Mouse (Mus musculus): ENCODE measurements around the gene Timd4. TPM values are rescaled to one million over a fixed set of nuclear protein-coding genes. Genes with fewer than 3 reads are reported as not detected.

Timd4 gene
- 0.32 and 0.51 TPM in 2 replicates for polyA plus RNA-seq (2012; rRNA removed)

- H3K27ac ChIP-seq (ENCODE audit: insufficient read depth, low read depth, low read length) = no peak within 1 kb of the TSS
- no peaks in the 10 kb centered on the region for H3K4me1 ChIP-seq (ENCODE audit: control insufficient read depth, insufficient read depth, insufficient read length, low read length)
- TF ChIP-seq CTCF (IDR thresholded peaks at IDR 0.05; ENCODE audit: extremely low read depth, insufficient read length, insufficient replicate concordance, low read depth, low read length) (no peak), POLR2A (IDR thresholded peaks at IDR 0.05; ENCODE audit: low read depth, low read length) (no peak)
- H3K27me3 ChIP-seq (ENCODE audit: control insufficient read depth, insufficient read depth, low read length) = no peaks in the 10 kb centered on the region
- H3K4me3 ChIP-seq (ENCODE audit: low read depth, low read length) = no peak within 1 kb of the TSS
- H3K36me3 ChIP-seq (ENCODE audit: control insufficient read depth, insufficient read depth, low read length) = no peaks in the 10 kb centered on the region
- 75% methylated on average over 5 of the region's 5 CpGs for WGBS
Observed at GRCm38 (mm10) chr11:46810511-46810910, at the start of gene Timd4. Gene Timd4 (plus strand): TSS chr11:46810800.

- WGBS = 61% methylated on average over 3 of the region's 3 CpGs
- Histone ChIP-seq H3K4me3 (ENCODE audit: low read depth, low read length) (no peak overlapping the region), H3K27me3 (ENCODE audit: control insufficient read depth, insufficient read depth, low read length) (no peaks in the 10 kb centered on the region), H3K27ac (ENCODE audit: insufficient read depth, low read depth, low read length) (no peak overlapping the region), H3K4me1 (ENCODE audit: control insufficient read depth, insufficient read depth, insufficient read length, low read length) (no peaks in the 10 kb centered on the region), H3K36me3 (ENCODE audit: control insufficient read depth, insufficient read depth, low read length) (no peaks in the 10 kb centered on the region)
- TF ChIP-seq CTCF (IDR thresholded peaks at IDR 0.05; ENCODE audit: extremely low read depth, insufficient read length, insufficient replicate concordance, low read depth, low read length) (no peak), POLR2A (IDR thresholded peaks at IDR 0.05; ENCODE audit: low read depth, low read length) (no peak)
Observed at GRCm38 (mm10) chr11:46776879-46777278, 33.7 kb upstream of the Timd4 start.

- no peak overlapping the region for H3K27ac ChIP-seq (ENCODE audit: insufficient read depth, low read depth, low read length)
- no peaks in the 10 kb centered on the region for H3K4me1 ChIP-seq (ENCODE audit: control insufficient read depth, insufficient read depth, insufficient read length, low read length)
- TF ChIP-seq CTCF (IDR thresholded peaks at IDR 0.05; ENCODE audit: extremely low read depth, insufficient read length, insufficient replicate concordance, low read depth, low read length) (no peak), POLR2A (IDR thresholded peaks at IDR 0.05; ENCODE audit: low read depth, low read length) (no peak)
- H3K27me3 ChIP-seq (ENCODE audit: control insufficient read depth, insufficient read depth, low read length) = no peaks in the 10 kb centered on the region
- no peak overlapping the region for H3K4me3 ChIP-seq (ENCODE audit: low read depth, low read length)
- 79% methylated on average over 2 of the region's 2 CpGs for WGBS
- no peaks in the 10 kb centered on the region for H3K36me3 ChIP-seq (ENCODE audit: control insufficient read depth, insufficient read depth, low read length)
Observed at GRCm38 (mm10) chr11:46779811-46780210, 30.8 kb upstream of the Timd4 start.

GRCm38 (mm10) chr11:46804440-46804839, 6.2 kb upstream of the Timd4 start:
- H3K27ac ChIP-seq (ENCODE audit: insufficient read depth, low read depth, low read length) = no peak overlapping the region
- H3K36me3 ChIP-seq (ENCODE audit: control insufficient read depth, insufficient read depth, low read length) = no peaks in the 10 kb centered on the region
- no peak overlapping the region for H3K4me3 ChIP-seq (ENCODE audit: low read depth, low read length)
- H3K4me1 ChIP-seq (ENCODE audit: control insufficient read depth, insufficient read depth, insufficient read length, low read length) = no peaks in the 10 kb centered on the region
- H3K27me3 ChIP-seq (ENCODE audit: control insufficient read depth, insufficient read depth, low read length) = no peaks in the 10 kb centered on the region
- WGBS = 76% methylated on average over 2 of the region's 2 CpGs
- TF ChIP-seq CTCF (IDR thresholded peaks at IDR 0.05; ENCODE audit: extremely low read depth, insufficient read length, insufficient replicate concordance, low read depth, low read length) (no peak), POLR2A (IDR thresholded peaks at IDR 0.05; ENCODE audit: low read depth, low read length) (no peak)

- 75% methylated on average over 5 of the region's 5 CpGs for WGBS
- Histone ChIP-seq H3K4me3 (ENCODE audit: low read depth, low read length) (no peak overlapping the region), H3K4me1 (ENCODE audit: control insufficient read depth, insufficient read depth, insufficient read length, low read length) (no peaks in the 10 kb centered on the region), H3K36me3 (ENCODE audit: control insufficient read depth, insufficient read depth, low read length) (no peaks in the 10 kb centered on the region), H3K27ac (ENCODE audit: insufficient read depth, low read depth, low read length) (no peak overlapping the region), H3K27me3 (ENCODE audit: control insufficient read depth, insufficient read depth, low read length) (no peaks in the 10 kb centered on the region)
- TF ChIP-seq CTCF (IDR thresholded peaks at IDR 0.05; ENCODE audit: extremely low read depth, insufficient read length, insufficient replicate concordance, low read depth, low read length) (no peak), POLR2A (IDR thresholded peaks at IDR 0.05; ENCODE audit: low read depth, low read length) (no peak)
Observed at GRCm38 (mm10) chr11:46817692-46818091, 7.1 kb downstream of the Timd4 start.

- TF ChIP-seq POLR2A (IDR thresholded peaks at IDR 0.05; ENCODE audit: low read depth, low read length) = no peak
- TF ChIP-seq CTCF (IDR thresholded peaks at IDR 0.05; ENCODE audit: extremely low read depth, insufficient read length, insufficient replicate concordance, low read depth, low read length) = no peak
- 56% methylated on average over 4 of the region's 4 CpGs for WGBS
- no peaks in the 10 kb centered on the region for H3K4me1 ChIP-seq (ENCODE audit: control insufficient read depth, insufficient read depth, insufficient read length, low read length)
- H3K27me3 ChIP-seq (ENCODE audit: control insufficient read depth, insufficient read depth, low read length) = no peaks in the 10 kb centered on the region
- H3K4me3 ChIP-seq (ENCODE audit: low read depth, low read length) = no peak overlapping the region
- H3K27ac ChIP-seq (ENCODE audit: insufficient read depth, low read depth, low read length) = no peak overlapping the region
- no peaks in the 10 kb centered on the region for H3K36me3 ChIP-seq (ENCODE audit: control insufficient read depth, insufficient read depth, low read length)
Observed at GRCm38 (mm10) chr11:46819930-46820329, 9.3 kb downstream of the Timd4 start.

GRCm38 (mm10) chr11:46830348-46830747, 19.7 kb downstream of the Timd4 start:
- no peak overlapping the region for H3K27ac ChIP-seq (ENCODE audit: insufficient read depth, low read depth, low read length)
- H3K27me3 ChIP-seq (ENCODE audit: control insufficient read depth, insufficient read depth, low read length) = no peaks in the 10 kb centered on the region
- H3K36me3 ChIP-seq (ENCODE audit: control insufficient read depth, insufficient read depth, low read length) = no peaks in the 10 kb centered on the region
- TF ChIP-seq POLR2A (IDR thresholded peaks at IDR 0.05; ENCODE audit: low read depth, low read length) (no peak), CTCF (IDR thresholded peaks at IDR 0.05; ENCODE audit: extremely low read depth, insufficient read length, insufficient replicate concordance, low read depth, low read length) (no peak)
- H3K4me3 ChIP-seq (ENCODE audit: low read depth, low read length) = no peak overlapping the region
- no peaks in the 10 kb centered on the region for H3K4me1 ChIP-seq (ENCODE audit: control insufficient read depth, insufficient read depth, insufficient read length, low read length)
- WGBS = 62% methylated on average over 2 of the region's 2 CpGs

GRCm38 (mm10) chr11:46835080-46835479, 24.5 kb downstream of the Timd4 start:
- no peaks in the 10 kb centered on the region for H3K4me1 ChIP-seq (ENCODE audit: control insufficient read depth, insufficient read depth, insufficient read length, low read length)
- no peaks in the 10 kb centered on the region for H3K27me3 ChIP-seq (ENCODE audit: control insufficient read depth, insufficient read depth, low read length)
- H3K27ac ChIP-seq (ENCODE audit: insufficient read depth, low read depth, low read length) = no peak overlapping the region
- TF ChIP-seq CTCF (IDR thresholded peaks at IDR 0.05; ENCODE audit: extremely low read depth, insufficient read length, insufficient replicate concordance, low read depth, low read length) (no peak), POLR2A (IDR thresholded peaks at IDR 0.05; ENCODE audit: low read depth, low read length) (no peak)
- WGBS = 28% methylated on average over 1 of the region's 1 CpGs
- H3K4me3 ChIP-seq (ENCODE audit: low read depth, low read length) = no peak overlapping the region
- no peaks in the 10 kb centered on the region for H3K36me3 ChIP-seq (ENCODE audit: control insufficient read depth, insufficient read depth, low read length)

Measured in small intestine, adult 2 months (tissue).